Mouse (Mus musculus): ENCODE data around the gene Smyd5.
"Not testable (repeated sequence)": the region's sequence is repeated elsewhere in the genome, so short reads cannot be mapped to it uniquely, and the experiment has no call there.

Smyd5 gene

GRCm38 (mm10) chr6:85447351-85447750 is 15.6 kb downstream of the Smyd5 start:
- DNase-seq (ENCODE audit: low spot score in 2 of 2) = no peak

GRCm38 (mm10) chr6:85450140-85450539 is 18.4 kb downstream of the Smyd5 start:
- not testable (repeated sequence) for DNase-seq (ENCODE audit: low spot score in 2 of 2)

- peak; percentile 98 to 99 for DNase-seq (ENCODE audit: low spot score in 2 of 2)
Measured at GRCm38 (mm10) chr6:85450697-85451663, 19.2 kb downstream of the Smyd5 start, which contains the start of gene Cct7. TSS of gene Cct7 (plus strand) at chr6:85451514.

- DNase-seq (ENCODE audit: low spot score in 2 of 2) = peak; percentile 95
Measured at GRCm38 (mm10) chr6:85451664-85452410, 20.0 kb downstream of the Smyd5 start, which contains the start of gene Pradc1. TSS of gene Pradc1 (minus strand) at chr6:85451970.

- no peak for DNase-seq (ENCODE audit: low spot score in 2 of 2)
Measured at GRCm38 (mm10) chr6:85452411-85452665, 20.5 kb downstream of the Smyd5 start.

GRCm38 (mm10) chr6:85452816-85453215 is 21.0 kb downstream of the Smyd5 start:
- DNase-seq (ENCODE audit: low spot score in 2 of 2) = peak in 1 of 2 experiments; percentile 27

GRCm38 (mm10) chr6:85459621-85460020 is 27.8 kb downstream of the Smyd5 start:
- DNase-seq (ENCODE audit: low spot score in 2 of 2) = no peak

GRCm38 (mm10) chr6:85465381-85465780 is 33.6 kb downstream of the Smyd5 start:
- no peak for DNase-seq (ENCODE audit: low spot score in 2 of 2)

GRCm38 (mm10) chr6:85469660-85470430 is 38.1 kb downstream of the Smyd5 start:
- DNase-seq (ENCODE audit: low spot score in 2 of 2) = no peak

- DNase-seq (ENCODE audit: low spot score in 2 of 2) = no peak
Measured at GRCm38 (mm10) chr6:85471962-85472361, 40.2 kb downstream of the Smyd5 start.

GRCm38 (mm10) chr6:85472542-85472941 is 40.8 kb downstream of the Smyd5 start:
- DNase-seq (ENCODE audit: low spot score in 2 of 2) = no peak

GRCm38 (mm10) chr6:85475581-85475980 is 43.8 kb downstream of the Smyd5 start:
- DNase-seq (ENCODE audit: low spot score in 2 of 2) = no peak

- DNase-seq (ENCODE audit: low spot score in 2 of 2) = peak; percentile 35 to 78
Measured at GRCm38 (mm10) chr6:85477366-85477917, 45.7 kb downstream of the Smyd5 start.

GRCm38 (mm10) chr6:85478416-85478815 is 46.6 kb downstream of the Smyd5 start:
- DNase-seq (ENCODE audit: low spot score in 2 of 2) = no peak

GRCm38 (mm10) chr6:85479979-85480378 is 48.2 kb downstream of the Smyd5 start:
- no peak for DNase-seq (ENCODE audit: low spot score in 2 of 2)

GRCm38 (mm10) chr6:85480685-85481084 is 48.9 kb downstream of the Smyd5 start:
- DNase-seq (ENCODE audit: low spot score in 2 of 2) = no peak

GRCm38 (mm10) chr6:85483843-85484721 is 52.3 kb downstream of the Smyd5 start:
- no peak for DNase-seq (ENCODE audit: low spot score in 2 of 2)

- no peak for DNase-seq (ENCODE audit: low spot score in 2 of 2)
Measured at GRCm38 (mm10) chr6:85485738-85486137, 53.9 kb downstream of the Smyd5 start.

- no peak for DNase-seq (ENCODE audit: low spot score in 2 of 2)
Measured at GRCm38 (mm10) chr6:85488510-85488909, 56.7 kb downstream of the Smyd5 start.

- DNase-seq (ENCODE audit: low spot score in 2 of 2) = no peak
Measured at GRCm38 (mm10) chr6:85489717-85490116, 57.9 kb downstream of the Smyd5 start.

- DNase-seq (ENCODE audit: low spot score in 2 of 2) = no peak
Measured at GRCm38 (mm10) chr6:85490252-85490651, 58.5 kb downstream of the Smyd5 start.
